Mouse (Mus musculus) liver, embryonic 11.5 days (tissue): Measurements from ENCODE around the gene Ahcyl2. TPM values are rescaled to one million over a fixed set of nuclear protein-coding genes. Genes with fewer than 3 reads are reported as not detected.

Experiments used
- ATAC-seq: fragments of 200-750 bp; cut with Nextera tagmentation; replicated peaks from 2 replicates; pipeline ENCODE4 v1.8.0; 2017; ENCODE audit warnings: moderate number of reproducible peaks, mild to moderate bottlenecking, moderate TSS enrichment, moderate library complexity; ENCODE audit not compliant: low FRiP score
- DNase-seq: peaks from one replicate; pipeline ENCODE4 v3.0.0-alpha.2; 2017; ENCODE audit warnings: low spot score
- H3K27ac ChIP-seq: fragments of 300-500 bp; sonication (generic); 2 replicates; pipeline ENCODE4 v1.5.1; 2014; ENCODE audit warnings: mild to moderate bottlenecking, low read depth, low read length, control low read depth
- H3K27me3 ChIP-seq: fragments of 300-500 bp; sonication (generic); replicated peaks from 2 replicates; pipeline ENCODE4 v1.6.1; 2014; ENCODE audit warnings: low read length, mixed read lengths; ENCODE audit not compliant: control insufficient read depth, insufficient read depth
- H3K36me3 ChIP-seq: fragments of 300-500 bp; sonication (generic); 2 replicates; pipeline ENCODE4 v1.6.1; 2014; ENCODE audit warnings: mild to moderate bottlenecking, low read length, moderate library complexity, mixed read lengths; ENCODE audit not compliant: control insufficient read depth, insufficient read depth
- H3K4me1 ChIP-seq: fragments of 300-500 bp; sonication (generic); replicated peaks from 2 replicates; pipeline ENCODE4 v1.6.1; 2014; ENCODE audit warnings: low read length, mixed read lengths; ENCODE audit not compliant: control insufficient read depth, insufficient read depth
- H3K4me2 ChIP-seq: fragments of 300-500 bp; sonication (generic); 2 replicates; pipeline ENCODE4 v1.6.1; 2014; ENCODE audit warnings: mild to moderate bottlenecking, control low read depth, moderate library complexity
- H3K4me3 ChIP-seq: fragments of 300-500 bp; sonication (generic); 2 replicates; pipeline ENCODE4 v1.5.1; 2014; ENCODE audit warnings: low read depth, low read length, control low read depth
- H3K9ac ChIP-seq: fragments of 300-500 bp; sonication (generic); 2 replicates; pipeline ENCODE4 v1.6.1; 2014; ENCODE audit warnings: low read depth, low read length, control low read depth
- H3K9me3 ChIP-seq: fragments of 300-500 bp; sonication (generic); 2 replicates; pipeline ENCODE4 v1.6.1; 2016; ENCODE audit warnings: low read length, inconsistent platforms, mixed read lengths; ENCODE audit not compliant: control insufficient read depth
- WGBS: fragments of 180-500 bp; shearing (Covaris S2); extraction: QIAGEN DNeasy Blood & Tissue Kit; methylation state at CpG from one replicate; pipeline ENCODE4 v1.1.7; 2014; 5-methylcytosine and 5-hydroxymethylcytosine counted together
- polyA plus RNA-seq: library from polyadenylated mRNA; unstranded; fragments of >200 nt; fragmentation: Nextera tagmentation; extraction: Ambion mirVana; gene quantifications from 2 replicates; pipeline ENCODE4 v1.2.1, GENCODE M21; 2014

The Ahcyl2 gene
- polyA plus RNA-seq, 1 experiment from 2014 or later: 12.0 TPM

GRCm38 (mm10) chr6:29880796-29881195 is 113.0 kb downstream of the Ahcyl2 start:
- Histone ChIP-seq H3K4me1 (no peaks in the 10 kb centered on the region), H3K9me3 (no peaks in the 10 kb centered on the region), H3K36me3 (no peaks in the 10 kb centered on the region; the same call in 1 of the 2 replicates), H3K27me3 (no peaks in the 10 kb centered on the region), H3K9ac (no peak overlapping the region), H3K27ac (no peak overlapping the region), H3K4me2 (no peak overlapping the region), H3K4me3 (no peak overlapping the region)
- no peak for ATAC-seq
- no peak for DNase-seq
- WGBS: 86% methylated on average over 3 of the region's 3 CpGs

DNA sequence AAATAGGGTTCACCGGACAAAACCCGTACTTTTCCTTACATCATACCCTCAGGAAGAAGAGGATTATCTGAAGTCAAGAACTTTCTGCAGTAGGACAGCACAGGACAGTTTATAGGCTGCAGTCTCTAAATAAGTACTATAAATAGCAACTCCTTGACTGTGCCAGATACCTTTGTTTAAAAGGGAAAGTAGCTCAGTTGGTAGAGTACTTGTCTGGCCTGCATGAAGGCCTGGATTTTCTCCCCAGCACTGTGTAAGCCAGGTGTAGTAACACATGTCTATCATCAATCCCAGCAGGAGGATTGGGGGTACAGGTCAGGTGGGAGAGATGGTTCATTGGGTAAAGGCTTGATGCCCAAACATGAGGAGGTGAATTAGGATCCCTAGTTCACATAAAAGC is 114.1 kb downstream of the Ahcyl2 start:
- Histone ChIP-seq H3K4me3 (no peak overlapping the region), H3K36me3 (no peaks in the 10 kb centered on the region; the same call in 1 of the 2 replicates), H3K27me3 (no peaks in the 10 kb centered on the region), H3K9me3 (no peaks in the 10 kb centered on the region), H3K27ac (no peak overlapping the region), H3K4me1 (no peaks in the 10 kb centered on the region), H3K9ac (no peak overlapping the region), H3K4me2 (no peak overlapping the region)
- DNase-seq: no peak
- ATAC-seq: no peak
- WGBS: 91% methylated on average over 2 of the region's 2 CpGs

- no peak overlapping the region for H3K27ac ChIP-seq
- no peaks in the 10 kb centered on the region; the same call in 1 of the 2 replicates for H3K36me3 ChIP-seq
- no peak overlapping the region for H3K9ac ChIP-seq
- H3K4me3 ChIP-seq: no peak overlapping the region
- WGBS: 80% methylated on average over 6 of the region's 6 CpGs
- no peak overlapping the region for H3K4me2 ChIP-seq
- DNase-seq (no peak), ATAC-seq (no peak)
- H3K4me1 ChIP-seq: no peaks in the 10 kb centered on the region
- no peaks in the 10 kb centered on the region for H3K27me3 ChIP-seq
- no peaks in the 10 kb centered on the region for H3K9me3 ChIP-seq
Measured at GRCm38 (mm10) chr6:29882870-29883269, 115.1 kb downstream of the Ahcyl2 start.

DNA sequence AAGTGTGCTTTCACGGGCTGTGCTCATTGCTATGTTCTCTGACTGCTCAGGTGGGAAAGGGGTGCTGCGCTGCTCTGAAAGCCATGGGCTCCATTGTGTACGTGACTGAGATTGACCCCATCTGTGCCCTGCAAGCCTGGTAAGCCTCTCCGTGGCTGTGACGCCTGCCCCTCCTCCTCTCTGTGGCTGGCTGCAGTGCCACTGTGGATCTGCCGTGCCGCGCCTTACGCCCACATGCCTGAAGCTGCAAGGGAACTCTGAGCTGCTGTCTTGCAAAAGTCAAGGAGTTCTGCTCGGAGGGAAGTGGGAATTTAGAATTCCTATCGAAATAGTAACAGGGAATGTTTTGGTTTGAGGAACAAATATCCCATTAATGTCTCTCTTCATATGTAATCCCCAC is 123.3 kb downstream of the Ahcyl2 start:
- Histone ChIP-seq H3K4me1 (no peaks in the 10 kb centered on the region), H3K4me2 (no peak overlapping the region), H3K27ac (no peak overlapping the region), H3K36me3 (no peaks in the 10 kb centered on the region), H3K9ac (no peak overlapping the region), H3K4me3 (no peak overlapping the region), H3K9me3 (no peaks in the 10 kb centered on the region), H3K27me3 (no peaks in the 10 kb centered on the region)
- 83% methylated on average over 11 of the region's 11 CpGs for WGBS
- ATAC-seq (no peak), DNase-seq (no peak)

- 0 out of 2 replicates have a peak, but pooled peaks cover 4% of the 10 kb centered on the region for H3K4me1 ChIP-seq
- peaks cover 3% of the 10 kb centered on the region; the same call in 1 of the 2 replicates for H3K36me3 ChIP-seq
- ATAC-seq: no peak
- H3K4me2 ChIP-seq: no peak overlapping the region
- DNase-seq: no peak
- H3K27ac ChIP-seq: no peak overlapping the region
- no peaks in the 10 kb centered on the region for H3K9me3 ChIP-seq
- no peaks in the 10 kb centered on the region for H3K27me3 ChIP-seq
- 95% methylated on average over 3 of the region's 3 CpGs for WGBS
- H3K4me3 ChIP-seq: no peak overlapping the region
- no peak overlapping the region for H3K9ac ChIP-seq
Measured at GRCm38 (mm10) chr6:29896976-29897375, 129.2 kb downstream of the Ahcyl2 start.

GRCm38 (mm10) chr6:29901450-29901849 is 133.6 kb downstream of the Ahcyl2 start:
- H3K9ac ChIP-seq: no peak overlapping the region
- no peak overlapping the region for H3K27ac ChIP-seq
- no peaks in the 10 kb centered on the region for H3K9me3 ChIP-seq
- no peaks in the 10 kb centered on the region for H3K27me3 ChIP-seq
- peaks cover 3% of the 10 kb centered on the region; the same call in 1 of the 2 replicates for H3K36me3 ChIP-seq
- ATAC-seq: no peak
- WGBS: 95% methylated on average over 1 of the region's 1 CpGs
- H3K4me3 ChIP-seq: no peak overlapping the region
- H3K4me1 ChIP-seq: 0 out of 2 replicates have a peak, but pooled peaks cover 4% of the 10 kb centered on the region
- no peak for DNase-seq
- H3K4me2 ChIP-seq: no peak overlapping the region

DNA sequence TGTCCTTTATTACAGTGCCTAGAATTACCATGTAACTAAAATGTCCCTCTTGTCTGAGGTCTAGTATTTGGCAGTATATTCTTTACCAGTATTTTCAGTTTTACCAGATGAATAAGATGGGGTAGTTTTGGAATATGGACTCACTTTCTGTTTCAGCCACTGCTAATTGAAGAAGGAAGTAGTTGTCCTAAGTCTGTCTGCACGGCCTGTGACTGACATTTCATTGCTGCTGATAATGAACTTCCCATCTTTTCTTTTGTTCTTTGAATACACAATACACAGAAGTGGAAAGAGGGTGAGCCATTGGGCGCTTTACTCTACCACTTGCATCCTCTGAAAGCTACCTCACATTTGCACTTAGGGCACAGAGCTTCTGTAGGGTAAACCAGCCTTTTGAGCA is 134.4 kb downstream of the Ahcyl2 start:
- DNase-seq (no peak), ATAC-seq (no peak)
- Histone ChIP-seq H3K36me3 (no peaks in the 10 kb centered on the region; the same call in 1 of the 2 replicates), H3K4me3 (no peak overlapping the region), H3K4me2 (no peak overlapping the region), H3K27me3 (no peaks in the 10 kb centered on the region), H3K27ac (no peak overlapping the region), H3K9me3 (no peaks in the 10 kb centered on the region), H3K9ac (no peak overlapping the region), H3K4me1 (0 out of 2 replicates have a peak, but pooled peaks cover 4% of the 10 kb centered on the region)
- WGBS: 61% methylated on average over 2 of the region's 2 CpGs

GRCm38 (mm10) chr6:29903343-29903914 is 135.6 kb downstream of the Ahcyl2 start:
- H3K9me3 ChIP-seq: no peaks in the 10 kb centered on the region
- H3K4me2 ChIP-seq: no peak overlapping the region
- no peak overlapping the region for H3K9ac ChIP-seq
- H3K4me1 ChIP-seq: 0 out of 2 replicates have a peak, but pooled peaks cover 4% of the 10 kb centered on the region
- no peak overlapping the region for H3K4me3 ChIP-seq
- DNase-seq: no peak
- no peak overlapping the region for H3K27ac ChIP-seq
- 89% methylated on average over 3 of the region's 3 CpGs for WGBS
- no peak for ATAC-seq
- H3K27me3 ChIP-seq: no peaks in the 10 kb centered on the region
- no peaks in the 10 kb centered on the region for H3K36me3 ChIP-seq

DNA sequence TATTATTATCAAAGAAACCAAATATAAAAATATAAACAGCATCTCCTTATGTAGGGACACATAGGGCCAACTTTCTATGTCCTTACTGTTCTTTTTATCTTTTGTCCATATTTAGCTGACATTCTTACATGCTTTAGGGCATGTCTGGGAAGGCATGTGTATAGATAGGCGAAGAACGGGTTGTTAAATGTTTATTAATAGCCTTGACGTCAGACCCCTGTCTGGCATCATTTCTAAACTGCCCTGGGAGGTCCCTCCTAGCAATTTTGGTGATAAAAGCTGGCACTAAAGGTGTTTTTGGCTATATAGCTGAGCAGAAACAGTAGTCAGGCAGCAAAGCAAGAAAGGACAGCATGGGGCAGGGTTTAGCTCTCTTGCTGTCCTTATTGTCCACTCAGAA is 136.5 kb downstream of the Ahcyl2 start:
- H3K27me3 ChIP-seq: no peaks in the 10 kb centered on the region
- H3K4me2 ChIP-seq: no peak overlapping the region
- no peak overlapping the region for H3K27ac ChIP-seq
- H3K4me1 ChIP-seq: 0 out of 2 replicates have a peak, but pooled peaks cover 4% of the 10 kb centered on the region
- WGBS: 81% methylated on average over 3 of the region's 3 CpGs
- no peaks in the 10 kb centered on the region for H3K9me3 ChIP-seq
- H3K4me3 ChIP-seq: no peak overlapping the region
- no peak for ATAC-seq
- peaks cover 2% of the 10 kb centered on the region; the same call in 1 of the 2 replicates for H3K36me3 ChIP-seq
- H3K9ac ChIP-seq: no peak overlapping the region
- DNase-seq: no peak
